Mouse (Mus musculus): ENCODE data around the gene Olfr222.

The Olfr222 gene

GRCm38 (mm10) chr11:59542442-59542841 is 33.6 kb downstream of the Olfr222 start:
- ATAC-seq (ENCODE audit: insufficient number of reproducible peaks, low FRiP score, low TSS enrichment), result no peak

DNA sequence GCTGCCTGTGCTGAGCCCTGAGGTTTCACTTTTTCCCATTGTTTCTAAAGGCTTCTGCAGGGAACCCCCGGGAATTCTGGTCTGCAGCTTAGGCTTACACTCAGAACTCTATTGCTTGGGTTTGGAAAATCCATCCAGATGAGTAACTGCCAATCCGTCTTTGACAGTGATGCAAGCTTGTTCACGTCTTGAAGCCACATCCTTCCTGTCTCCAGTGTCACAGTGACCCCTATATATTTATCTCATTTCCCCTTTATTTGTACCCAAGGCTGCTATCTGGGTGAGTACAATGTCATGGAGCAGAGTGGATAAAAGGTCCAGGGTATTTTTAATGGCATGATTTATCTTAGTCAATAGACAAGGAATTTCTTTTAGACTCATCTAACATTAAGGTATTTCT is 34.7 kb downstream of the Olfr222 start, which contains the start of gene Nlrp3:
Nlrp3 (plus strand) TSS at position 245 of the 400 bp plus-strand sequence.
- ATAC-seq (ENCODE audit: insufficient number of reproducible peaks, low FRiP score, low TSS enrichment), result no peak

DNA sequence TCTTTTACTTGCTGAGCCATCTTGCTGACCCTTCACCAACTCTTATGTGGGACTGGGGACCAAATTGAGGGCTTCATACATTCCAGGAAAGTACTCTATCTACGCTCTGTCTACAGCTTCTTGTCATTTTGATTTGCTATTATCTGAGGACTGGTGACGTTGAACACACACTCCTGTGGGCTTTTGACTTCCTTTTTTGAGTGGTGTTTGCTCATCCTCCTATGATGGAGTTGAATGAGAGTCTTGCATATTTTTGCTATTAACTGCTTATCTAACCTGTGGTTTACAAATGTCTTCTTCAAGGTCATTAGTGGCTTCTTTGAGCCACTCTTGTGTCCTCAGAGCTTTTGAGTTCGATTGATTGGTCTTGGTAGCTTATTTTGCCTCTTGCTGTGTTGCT is 35.9 kb downstream of the Olfr222 start:
- ATAC-seq (ENCODE audit: insufficient number of reproducible peaks, low FRiP score, low TSS enrichment), result no peak

GRCm38 (mm10) chr11:59538387-59538786 is 37.6 kb downstream of the Olfr222 start:
- ATAC-seq (ENCODE audit: insufficient number of reproducible peaks, low FRiP score, low TSS enrichment), result no peak

GRCm38 (mm10) chr11:59537218-59538130 is 38.6 kb downstream of the Olfr222 start:
- ATAC-seq (ENCODE audit: insufficient number of reproducible peaks, low FRiP score, low TSS enrichment), result no peak

GRCm38 (mm10) chr11:59531562-59531961 is 44.5 kb downstream of the Olfr222 start:
- ATAC-seq (ENCODE audit: insufficient number of reproducible peaks, low FRiP score, low TSS enrichment), result no peak

DNA sequence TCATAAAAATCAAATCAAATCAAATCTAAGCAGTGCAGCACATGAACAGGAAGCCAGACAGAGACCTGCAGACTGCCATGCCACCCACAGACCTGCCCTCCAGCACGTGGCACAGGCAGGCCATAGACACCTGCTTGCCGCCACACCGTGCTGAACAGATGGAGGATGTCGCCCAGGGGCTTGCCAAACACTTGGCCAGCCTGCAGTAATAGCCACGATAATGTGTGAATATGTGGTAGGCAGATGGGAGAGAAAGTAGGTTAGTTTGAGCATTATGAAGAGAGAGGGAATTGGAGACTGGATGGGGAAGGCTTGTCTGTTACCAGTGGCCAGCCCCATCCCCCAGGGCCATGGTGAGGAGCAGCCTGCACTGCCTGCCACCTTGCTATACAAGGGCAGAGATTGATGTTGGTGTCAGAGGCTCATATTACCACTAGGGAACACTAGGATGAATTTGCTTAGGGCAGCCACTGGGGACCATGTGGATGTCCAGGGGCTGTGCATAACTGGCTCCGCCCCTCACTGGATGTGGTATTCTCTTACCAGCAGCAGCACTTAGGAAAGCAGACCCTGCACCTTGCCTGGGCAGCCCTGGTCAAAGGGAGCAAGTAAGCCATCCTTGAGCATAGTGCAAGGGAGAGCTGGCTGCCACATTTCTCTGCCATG is 45.0 kb downstream of the Olfr222 start:
- peak; percentile 79; the same call in 1 of the 2 replicates for ATAC-seq (ENCODE audit: insufficient number of reproducible peaks, low FRiP score, low TSS enrichment)

DNA sequence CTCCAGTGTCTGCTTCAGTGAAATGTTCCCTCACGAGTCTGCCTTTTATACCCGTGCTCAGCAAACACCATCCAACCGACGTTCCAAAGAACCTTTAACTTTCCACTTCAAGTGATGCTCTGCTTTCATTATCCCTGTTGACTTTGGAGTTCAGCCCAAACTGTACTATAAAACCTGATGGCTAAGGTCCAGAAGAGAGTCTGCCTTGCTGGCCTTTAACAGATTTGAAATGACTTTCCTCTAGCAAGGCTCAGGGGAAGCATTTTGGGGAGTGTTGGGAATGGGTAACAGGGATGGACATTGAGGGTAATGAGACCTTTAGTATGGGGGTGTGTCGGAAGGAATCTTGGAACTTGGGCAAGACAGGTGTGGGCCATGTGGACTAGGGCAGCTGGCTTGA is 45.8 kb downstream of the Olfr222 start:
- no peak for ATAC-seq (ENCODE audit: insufficient number of reproducible peaks, low FRiP score, low TSS enrichment)

GRCm38 (mm10) chr11:59526472-59527080 is 49.5 kb downstream of the Olfr222 start, which contains the start of gene Zkscan17:
Gene Zkscan17, minus strand, starts transcription at chr11:59526751.
- no peak for ATAC-seq (ENCODE audit: insufficient number of reproducible peaks, low FRiP score, low TSS enrichment)

GRCm38 (mm10) chr11:59525237-59525636 is 50.8 kb downstream of the Olfr222 start:
- peak; percentile 70; the same call in 1 of the 2 replicates for ATAC-seq (ENCODE audit: insufficient number of reproducible peaks, low FRiP score, low TSS enrichment)

DNA sequence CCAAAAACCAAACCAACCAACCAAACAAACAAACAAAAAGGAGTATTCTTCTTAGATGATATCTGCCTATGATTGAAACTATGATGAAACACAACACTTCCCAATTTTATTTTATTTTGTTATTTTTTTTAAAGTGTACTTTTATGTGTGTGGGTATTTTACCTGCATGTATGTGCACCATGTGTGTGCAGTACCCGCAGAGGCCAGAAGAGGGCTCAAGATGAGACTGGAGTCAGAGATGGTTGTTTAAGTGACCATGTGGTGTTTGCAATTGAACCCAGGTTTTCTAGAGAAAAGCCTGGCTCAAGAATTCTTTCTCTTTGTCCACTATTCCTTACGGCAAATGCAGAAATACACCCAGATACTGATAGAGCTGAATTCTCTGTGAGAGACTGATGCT is 51.9 kb downstream of the Olfr222 start:
- no peak for ATAC-seq (ENCODE audit: insufficient number of reproducible peaks, low FRiP score, low TSS enrichment)

Data from cerebellum, adult (tissue).